Mouse (Mus musculus) neural tube, embryonic 13.5 days (tissue): ENCODE data around the gene Copg1. TPM values are rescaled to one million over a fixed set of nuclear protein-coding genes. Genes with fewer than 3 reads are reported as not detected.

Experiments used
- ATAC-seq: fragments of 200-750 bp; cut with Nextera tagmentation; 2 replicates; pipeline ENCODE4 v1.8.0; 2017; ENCODE audit warnings: low read depth, mild to moderate bottlenecking, moderate TSS enrichment, moderate library complexity
- H3K27ac ChIP-seq: fragments of 300-500 bp; sonication (generic); replicated peaks from 2 replicates; pipeline ENCODE4 v1.5.1; 2015; ENCODE audit warnings: moderate library complexity, mild to moderate bottlenecking, inconsistent platforms
- H3K27me3 ChIP-seq: fragments of 300-500 bp; sonication (generic); 2 replicates; pipeline ENCODE4 v1.6.1; 2015; ENCODE audit warnings: mild to moderate bottlenecking, inconsistent platforms
- H3K36me3 ChIP-seq: fragments of 300-500 bp; sonication (generic); 2 replicates; pipeline ENCODE4 v1.6.1; 2015; ENCODE audit warnings: mild to moderate bottlenecking, inconsistent platforms
- H3K4me1 ChIP-seq: fragments of 300-500 bp; sonication (generic); replicated peaks from 2 replicates; pipeline ENCODE4 v1.6.1; 2015; ENCODE audit warnings: inconsistent platforms
- H3K4me2 ChIP-seq: fragments of 300-500 bp; sonication (generic); 2 replicates; pipeline ENCODE4 v1.6.1; 2015; ENCODE audit warnings: inconsistent platforms, mild to moderate bottlenecking, moderate library complexity
- H3K4me3 ChIP-seq: fragments of 300-500 bp; sonication (generic); 2 replicates; pipeline ENCODE4 v1.5.1; 2015; ENCODE audit warnings: mild to moderate bottlenecking, inconsistent platforms
- H3K9ac ChIP-seq: fragments of 300-500 bp; sonication (generic); 2 replicates; pipeline ENCODE4 v1.6.1; 2015; ENCODE audit warnings: moderate library complexity, mild to moderate bottlenecking, inconsistent platforms
- H3K9me3 ChIP-seq: fragments of 300-500 bp; sonication (generic); 2 replicates; pipeline ENCODE4 v1.6.1; 2016; ENCODE audit warnings: inconsistent platforms
- WGBS: fragments of 180-500 bp; shearing (Covaris S2); methylation state at CpG from one replicate; pipeline ENCODE4 v1.1.7; 2015; 5-methylcytosine and 5-hydroxymethylcytosine counted together
- polyA plus RNA-seq: library from polyadenylated mRNA; unstranded; fragments of >200 nt; fragmentation: Nextera tagmentation; extraction: Ambion mirVana; gene quantifications from 2 replicates; pipeline ENCODE4 v1.2.1, GENCODE M21; 2015

Gene Copg1
- polyA plus RNA-seq, 1 experiment from 2014 or later = 172 TPM

GRCm38 (mm10) chr6:87853446-87853845, 34.2 kb upstream of the Copg1 start:
- Histone ChIP-seq H3K36me3 (0 out of 2 replicates have a peak, but pooled peaks cover 4% of the 10 kb centered on the region), H3K4me3 (no peak overlapping the region), H3K9me3 (no peaks in the 10 kb centered on the region), H3K4me1 (peaks cover 18% of the 10 kb centered on the region), H3K9ac (no peak overlapping the region), H3K27me3 (no peaks in the 10 kb centered on the region), H3K4me2 (no peak overlapping the region), H3K27ac (no peak overlapping the region)
- 84% methylated on average over 4 of the region's 4 CpGs for WGBS
- no peak for ATAC-seq

DNA sequence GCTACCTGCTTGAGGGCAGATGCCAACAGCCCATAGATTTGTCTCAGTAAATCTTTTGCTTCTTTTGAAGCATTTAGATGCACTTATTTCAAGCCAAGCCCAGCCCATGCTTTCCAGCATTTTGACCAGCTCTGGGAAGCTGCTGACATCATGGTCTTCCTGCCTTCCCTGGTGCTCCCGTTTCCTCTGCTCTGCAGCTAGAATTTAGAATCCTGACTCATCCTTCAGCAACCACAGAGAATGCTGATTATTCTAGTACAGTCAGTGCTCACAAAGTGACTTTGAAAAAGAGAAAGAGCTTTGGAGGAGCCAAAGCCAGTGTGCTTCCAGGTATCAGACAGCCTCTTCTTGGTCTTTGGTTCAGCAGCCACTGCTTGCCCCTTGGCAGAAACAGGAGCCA, 30.5 kb upstream of the Copg1 start:
- 57% methylated on average over 1 of the region's 1 CpGs for WGBS
- no peaks in the 10 kb centered on the region for H3K4me1 ChIP-seq
- no peaks in the 10 kb centered on the region for H3K27me3 ChIP-seq
- no peak overlapping the region for H3K9ac ChIP-seq
- no peaks in the 10 kb centered on the region for H3K9me3 ChIP-seq
- no peak overlapping the region for H3K27ac ChIP-seq
- ATAC-seq = no peak
- H3K36me3 ChIP-seq = no peaks in the 10 kb centered on the region
- no peak overlapping the region for H3K4me3 ChIP-seq
- no peak overlapping the region for H3K4me2 ChIP-seq

GRCm38 (mm10) chr6:87866211-87866610, 21.4 kb upstream of the Copg1 start:
- Histone ChIP-seq H3K27ac (no peak overlapping the region), H3K4me2 (no peak overlapping the region), H3K9ac (no peak overlapping the region), H3K36me3 (no peaks in the 10 kb centered on the region), H3K4me1 (no peaks in the 10 kb centered on the region), H3K4me3 (no peak overlapping the region), H3K9me3 (no peaks in the 10 kb centered on the region), H3K27me3 (no peaks in the 10 kb centered on the region)
- ATAC-seq = no peak
- WGBS = 87% methylated on average over 6 of the region's 6 CpGs

- Histone ChIP-seq H3K4me1 (no peaks in the 10 kb centered on the region), H3K9me3 (no peaks in the 10 kb centered on the region), H3K36me3 (no peaks in the 10 kb centered on the region), H3K27ac (no peak overlapping the region), H3K9ac (no peak overlapping the region), H3K27me3 (no peaks in the 10 kb centered on the region), H3K4me2 (no peak overlapping the region), H3K4me3 (no peak overlapping the region)
- WGBS = 73% methylated on average over 2 of the region's 2 CpGs
- no peak for ATAC-seq
Observed at GRCm38 (mm10) chr6:87867256-87867655, 20.4 kb upstream of the Copg1 start.

GRCm38 (mm10) chr6:87868871-87869506, 18.6 kb upstream of the Copg1 start:
- H3K9me3 ChIP-seq = no peaks in the 10 kb centered on the region
- WGBS = 79% methylated on average over 9 of the region's 9 CpGs
- no peak overlapping the region for H3K27ac ChIP-seq
- no peak for ATAC-seq
- H3K36me3 ChIP-seq = no peaks in the 10 kb centered on the region
- H3K4me3 ChIP-seq = no peak overlapping the region
- no peaks in the 10 kb centered on the region for H3K4me1 ChIP-seq
- no peaks in the 10 kb centered on the region for H3K27me3 ChIP-seq
- no peak overlapping the region for H3K9ac ChIP-seq
- no peak overlapping the region for H3K4me2 ChIP-seq

DNA sequence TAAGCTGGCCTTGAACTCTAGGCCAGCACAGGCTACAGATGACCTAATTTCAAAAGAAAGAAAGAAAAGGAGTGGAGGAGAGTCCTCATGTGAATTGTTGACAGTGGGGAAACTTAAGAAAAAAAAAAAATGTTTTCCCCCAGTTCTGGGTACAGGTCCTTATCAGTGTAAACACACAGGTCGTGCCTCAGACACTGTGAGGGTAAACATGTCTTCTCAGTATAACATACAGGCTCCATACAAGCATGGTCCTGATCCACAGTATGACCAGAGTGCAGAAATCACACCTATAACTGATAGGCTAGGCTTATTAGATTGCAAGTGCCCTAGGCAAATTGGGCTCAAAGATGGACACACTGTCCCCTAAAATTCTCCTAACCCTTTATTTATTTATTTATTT, 17.2 kb upstream of the Copg1 start:
- no peak for ATAC-seq
- 84% methylated on average over 1 of the region's 1 CpGs for WGBS
- no peak overlapping the region for H3K27ac ChIP-seq

DNA sequence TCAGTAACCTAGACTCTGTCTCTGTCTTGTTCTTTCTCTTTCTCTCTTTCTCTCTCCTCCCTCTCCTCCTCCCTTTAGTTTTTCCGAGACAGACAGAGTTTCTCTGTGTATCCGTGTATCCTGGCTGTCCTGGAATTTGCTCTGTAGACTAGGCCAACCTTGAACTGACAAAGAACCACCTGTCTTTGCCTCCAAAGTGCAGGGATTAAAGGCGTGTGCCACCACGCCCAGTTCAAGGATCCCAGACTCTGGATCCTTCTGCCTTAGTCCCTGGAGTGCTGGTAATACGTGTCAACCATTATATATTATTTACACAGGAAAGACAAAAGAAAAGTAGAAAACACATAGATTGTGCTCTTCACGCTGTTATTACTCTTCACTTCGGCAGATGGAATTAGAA, 16.4 kb upstream of the Copg1 start:
- 88% methylated on average over 7 of the region's 7 CpGs for WGBS
- Histone ChIP-seq H3K4me1 (no peaks in the 10 kb centered on the region), H3K4me2 (no peak overlapping the region), H3K9ac (no peak overlapping the region), H3K4me3 (no peak overlapping the region), H3K27me3 (no peaks in the 10 kb centered on the region), H3K36me3 (no peaks in the 10 kb centered on the region), H3K9me3 (no peaks in the 10 kb centered on the region), H3K27ac (no peak overlapping the region)
- ATAC-seq = no peak

More for the DNA sequence above, 17.2 kb upstream of the Copg1 start:
- H3K9ac ChIP-seq = no peak overlapping the region
- H3K4me1 ChIP-seq = no peaks in the 10 kb centered on the region
- H3K9me3 ChIP-seq = no peaks in the 10 kb centered on the region
- H3K4me2 ChIP-seq = no peak overlapping the region
- no peaks in the 10 kb centered on the region for H3K36me3 ChIP-seq
- no peaks in the 10 kb centered on the region for H3K27me3 ChIP-seq
- H3K4me3 ChIP-seq = no peak overlapping the region

- no peak for ATAC-seq
- H3K27me3 ChIP-seq = no peaks in the 10 kb centered on the region
- no peaks in the 10 kb centered on the region for H3K4me1 ChIP-seq
- H3K9me3 ChIP-seq = no peaks in the 10 kb centered on the region
- H3K4me2 ChIP-seq = no peak overlapping the region
- no peaks in the 10 kb centered on the region for H3K36me3 ChIP-seq
- no peak overlapping the region for H3K27ac ChIP-seq
- WGBS = 52% methylated on average over 1 of the region's 1 CpGs
- H3K4me3 ChIP-seq = no peak overlapping the region
- no peak overlapping the region for H3K9ac ChIP-seq
Observed at GRCm38 (mm10) chr6:87873104-87873503, 14.5 kb upstream of the Copg1 start.

GRCm38 (mm10) chr6:87873963-87874362, 13.7 kb upstream of the Copg1 start:
- Histone ChIP-seq H3K9me3 (no peaks in the 10 kb centered on the region), H3K4me2 (no peak overlapping the region), H3K4me1 (no peaks in the 10 kb centered on the region), H3K4me3 (no peak overlapping the region), H3K9ac (no peak overlapping the region), H3K27me3 (no peaks in the 10 kb centered on the region), H3K36me3 (no peaks in the 10 kb centered on the region), H3K27ac (no peak overlapping the region)
- ATAC-seq = no peak
- WGBS = 92% methylated on average over 2 of the region's 2 CpGs

GRCm38 (mm10) chr6:87875083-87875482, 12.5 kb upstream of the Copg1 start:
- no peak for ATAC-seq
- no peak overlapping the region for H3K27ac ChIP-seq
- H3K4me3 ChIP-seq = no peak overlapping the region
- no peaks in the 10 kb centered on the region for H3K9me3 ChIP-seq
- no peak overlapping the region for H3K4me2 ChIP-seq
- H3K27me3 ChIP-seq = no peaks in the 10 kb centered on the region
- no peaks in the 10 kb centered on the region for H3K36me3 ChIP-seq
- 86% methylated on average over 1 of the region's 1 CpGs for WGBS
- no peak overlapping the region for H3K9ac ChIP-seq
- H3K4me1 ChIP-seq = no peaks in the 10 kb centered on the region

- Histone ChIP-seq H3K9me3 (no peaks in the 10 kb centered on the region), H3K27me3 (no peaks in the 10 kb centered on the region), H3K27ac (no peak overlapping the region), H3K4me1 (no peaks in the 10 kb centered on the region), H3K4me2 (no peak overlapping the region), H3K9ac (no peak overlapping the region), H3K4me3 (no peak overlapping the region), H3K36me3 (no peaks in the 10 kb centered on the region)
- 88% methylated on average over 7 of the region's 7 CpGs for WGBS
- no peak for ATAC-seq
Observed at GRCm38 (mm10) chr6:87875562-87875961, 12.1 kb upstream of the Copg1 start.

- H3K9ac ChIP-seq = no peak overlapping the region
- no peaks in the 10 kb centered on the region for H3K4me1 ChIP-seq
- H3K36me3 ChIP-seq = no peaks in the 10 kb centered on the region
- no peak overlapping the region for H3K4me3 ChIP-seq
- no peak overlapping the region for H3K27ac ChIP-seq
- WGBS = 80% methylated on average over 13 of the region's 13 CpGs
- H3K9me3 ChIP-seq = no peaks in the 10 kb centered on the region
- no peak overlapping the region for H3K4me2 ChIP-seq
- no peaks in the 10 kb centered on the region for H3K27me3 ChIP-seq
- no peak for ATAC-seq
Observed at GRCm38 (mm10) chr6:87876068-87876643, 11.5 kb upstream of the Copg1 start.

GRCm38 (mm10) chr6:87879010-87879409, 8.6 kb upstream of the Copg1 start:
- no peak overlapping the region for H3K4me2 ChIP-seq
- H3K27me3 ChIP-seq = no peaks in the 10 kb centered on the region
- ATAC-seq = no peak
- 53% methylated on average over 4 of the region's 4 CpGs for WGBS
- no peak overlapping the region for H3K4me3 ChIP-seq
- no peak overlapping the region for H3K9ac ChIP-seq
- no peak overlapping the region for H3K27ac ChIP-seq
- H3K36me3 ChIP-seq = no peaks in the 10 kb centered on the region
- H3K4me1 ChIP-seq = no peaks in the 10 kb centered on the region
- H3K9me3 ChIP-seq = no peaks in the 10 kb centered on the region
